Mouse (Mus musculus): ENCODE data around the gene Rad51b. TPM values are rescaled to one million over a fixed set of nuclear protein-coding genes. Genes with fewer than 3 reads are reported as not detected.

Gene Rad51b
- polyA plus RNA-seq, 1 experiment from 2014 or later, result 1.4 TPM

GRCm38 (mm10) chr12:79531809-79532798 lies 235.0 kb downstream of the Rad51b start:
- Histone ChIP-seq H3K27ac (replicated peaks) (no peak overlapping the region), H3K4me1 (replicated peaks) (peaks cover 23% of the 10 kb centered on the region), H3K27me3 (no peaks in the 10 kb centered on the region), H3K36me3 (no peaks in the 10 kb centered on the region), H3K9ac (no peak overlapping the region), H3K4me2 (no peak overlapping the region), H3K9me3 (no peaks in the 10 kb centered on the region), H3K4me3 (no peak overlapping the region)
- ATAC-seq (ENCODE audit: low read depth), result no peak
- 77% methylated on average over 5 of the region's 5 CpGs for WGBS

DNA sequence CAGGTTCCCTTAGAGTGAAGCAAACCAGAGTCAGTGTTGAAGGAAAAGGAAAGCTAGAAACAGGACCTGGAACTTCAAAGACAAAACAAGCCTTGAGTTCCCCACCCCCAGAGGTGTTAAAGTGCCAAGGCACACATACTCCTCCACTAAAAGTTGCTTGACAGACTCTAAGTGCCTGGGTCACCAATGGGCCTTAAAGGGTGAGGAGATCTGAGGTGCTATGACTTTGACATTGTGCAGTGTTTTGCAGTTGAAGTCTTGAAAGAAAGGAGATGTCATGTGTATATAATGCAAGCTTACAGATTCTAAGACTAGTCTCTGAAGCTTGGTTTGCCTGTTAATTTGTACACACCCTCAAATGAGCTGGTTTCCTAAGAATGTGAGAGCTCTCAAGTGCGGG lies 237.7 kb downstream of the Rad51b start:
- H3K4me2 ChIP-seq, result no peak overlapping the region
- 0 out of 2 replicates have a peak, but pooled peaks cover 8% of the 10 kb centered on the region for H3K27me3 ChIP-seq
- no peak overlapping the region for H3K27ac ChIP-seq (replicated peaks)
- no peak overlapping the region for H3K9ac ChIP-seq
- ATAC-seq (ENCODE audit: low read depth), result no peak
- 97% methylated on average over 1 of the region's 1 CpGs for WGBS
- H3K36me3 ChIP-seq, result no peaks in the 10 kb centered on the region
- H3K9me3 ChIP-seq, result no peaks in the 10 kb centered on the region
- no peak overlapping the region for H3K4me3 ChIP-seq
- H3K4me1 ChIP-seq (replicated peaks), result peaks cover 23% of the 10 kb centered on the region

- Histone ChIP-seq H3K9ac (no peak overlapping the region), H3K4me3 (no peak overlapping the region), H3K4me2 (no peak overlapping the region), H3K4me1 (replicated peaks) (peaks cover 23% of the 10 kb centered on the region), H3K36me3 (no peaks in the 10 kb centered on the region), H3K27ac (replicated peaks) (no peak overlapping the region), H3K9me3 (no peaks in the 10 kb centered on the region), H3K27me3 (0 out of 2 replicates have a peak, but pooled peaks cover 8% of the 10 kb centered on the region)
- ATAC-seq (ENCODE audit: low read depth), result no peak
- whole genome bisulfite sequencing, result 28% methylated on average over 9 of the region's 9 CpGs
Observed at GRCm38 (mm10) chr12:79535532-79536437, 238.7 kb downstream of the Rad51b start.

- WGBS, result 59% methylated on average over 5 of the region's 5 CpGs
- no peak overlapping the region for H3K4me2 ChIP-seq
- no peaks in the 10 kb centered on the region for H3K36me3 ChIP-seq
- no peak overlapping the region for H3K9ac ChIP-seq
- no peak overlapping the region for H3K27ac ChIP-seq (replicated peaks)
- H3K4me3 ChIP-seq, result no peak overlapping the region
- ATAC-seq (ENCODE audit: low read depth), result no peak
- H3K4me1 ChIP-seq (replicated peaks), result peaks cover 5% of the 10 kb centered on the region
- H3K27me3 ChIP-seq, result 0 out of 2 replicates have a peak, but pooled peaks cover 8% of the 10 kb centered on the region
- no peaks in the 10 kb centered on the region for H3K9me3 ChIP-seq
Observed at GRCm38 (mm10) chr12:79540176-79540575, 243.1 kb downstream of the Rad51b start.

GRCm38 (mm10) chr12:79541581-79541980 lies 244.5 kb downstream of the Rad51b start:
- 90% methylated on average over 6 of the region's 6 CpGs for WGBS
- H3K4me1 ChIP-seq (replicated peaks), result no peaks in the 10 kb centered on the region
- H3K4me2 ChIP-seq, result no peak overlapping the region

DNA sequence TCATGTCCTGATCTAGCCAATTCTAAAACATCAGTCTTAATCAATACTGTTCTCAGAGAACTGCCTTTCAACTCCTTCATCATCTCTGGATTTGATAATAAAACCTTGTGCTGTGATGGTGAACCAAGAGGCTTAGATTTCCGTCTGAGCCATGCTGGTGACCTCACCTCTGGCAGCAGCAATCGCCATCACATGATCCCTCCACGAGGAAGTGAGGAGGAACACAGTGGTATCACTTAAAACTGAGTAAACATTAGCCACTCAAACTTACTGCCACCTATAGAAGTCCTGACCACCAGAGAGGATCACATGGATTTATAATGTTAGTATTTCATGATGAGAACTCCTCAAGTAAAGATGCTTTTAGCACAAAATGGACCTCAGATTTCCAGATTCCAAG lies 248.0 kb downstream of the Rad51b start:
- H3K27me3 ChIP-seq, result no peaks in the 10 kb centered on the region
- no peak overlapping the region for H3K27ac ChIP-seq (replicated peaks)
- 84% methylated on average over 3 of the region's 3 CpGs for WGBS
- H3K4me2 ChIP-seq, result no peak overlapping the region
- no peaks in the 10 kb centered on the region for H3K9me3 ChIP-seq
- no peaks in the 10 kb centered on the region for H3K36me3 ChIP-seq
- H3K9ac ChIP-seq, result no peak overlapping the region
- H3K4me1 ChIP-seq (replicated peaks), result no peaks in the 10 kb centered on the region
- H3K4me3 ChIP-seq, result no peak overlapping the region
- ATAC-seq (ENCODE audit: low read depth), result no peak

More at GRCm38 (mm10) chr12:79541581-79541980, 244.5 kb downstream of the Rad51b start:
- no peaks in the 10 kb centered on the region for H3K36me3 ChIP-seq
- H3K9me3 ChIP-seq, result no peaks in the 10 kb centered on the region
- H3K27me3 ChIP-seq, result 0 out of 2 replicates have a peak, but pooled peaks cover 8% of the 10 kb centered on the region
- ATAC-seq (ENCODE audit: low read depth), result no peak
- no peak overlapping the region for H3K4me3 ChIP-seq
- no peak overlapping the region for H3K9ac ChIP-seq
- no peak overlapping the region for H3K27ac ChIP-seq (replicated peaks)

DNA sequence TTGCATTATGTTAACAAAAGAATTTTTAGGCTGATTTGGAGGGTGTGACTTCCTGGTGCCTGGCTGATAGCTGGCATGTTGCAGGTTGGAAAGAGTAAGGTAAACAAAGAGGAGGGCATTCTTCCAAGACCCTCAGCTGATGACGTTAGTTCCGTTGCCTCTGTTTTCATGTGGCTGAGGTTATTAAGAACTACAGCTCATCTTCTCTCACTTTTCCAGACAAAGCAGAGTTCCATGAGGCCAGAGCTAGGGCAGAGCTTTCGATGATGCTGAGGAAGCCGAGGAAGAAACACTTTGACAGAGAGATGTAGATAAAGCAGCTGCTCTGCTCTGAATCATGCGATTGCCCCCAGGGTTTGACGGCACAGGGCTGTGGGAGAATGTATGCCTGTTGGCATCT lies 250.5 kb downstream of the Rad51b start:
- WGBS, result 71% methylated on average over 6 of the region's 6 CpGs
- ATAC-seq (ENCODE audit: low read depth), result no peak

DNA sequence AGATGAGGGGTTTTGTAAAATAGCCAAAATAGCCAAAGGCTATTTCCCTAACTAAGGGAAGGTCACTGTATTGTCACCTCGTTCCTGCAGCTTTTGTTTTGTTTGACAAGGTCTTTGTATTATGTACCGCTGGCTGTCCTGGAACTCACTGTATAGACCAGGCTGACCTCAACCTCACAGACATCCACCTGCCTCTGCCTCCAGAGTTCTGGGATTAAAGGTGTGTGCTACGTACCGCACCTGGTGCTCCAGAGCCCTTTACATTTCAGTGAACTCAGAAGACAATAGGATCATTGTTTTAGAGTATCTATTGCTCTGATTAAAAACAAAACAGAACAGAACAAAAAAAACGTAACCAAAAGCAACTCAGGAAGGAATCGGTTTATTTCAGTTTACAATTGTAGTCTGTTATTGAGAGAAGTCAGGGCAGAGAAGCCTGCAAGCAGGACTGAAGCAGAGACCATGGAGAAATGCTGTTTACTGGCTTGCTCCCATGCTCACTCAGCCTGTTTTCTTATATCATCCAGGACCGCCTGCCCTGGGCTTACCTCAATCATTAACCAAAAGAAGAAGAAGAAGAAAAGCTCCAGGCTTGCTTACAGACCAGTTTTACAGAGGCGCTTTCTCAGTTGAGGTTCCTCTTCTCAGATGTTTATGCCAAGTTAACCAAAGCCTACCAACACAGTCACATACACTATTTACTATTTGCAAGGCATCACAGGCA lies 251.7 kb downstream of the Rad51b start:
- Histone ChIP-seq H3K27ac (replicated peaks) (no peak overlapping the region), H3K4me2 (no peak overlapping the region), H3K9ac (no peak overlapping the region), H3K4me3 (no peak overlapping the region), H3K4me1 (replicated peaks) (no peaks in the 10 kb centered on the region), H3K9me3 (no peaks in the 10 kb centered on the region), H3K27me3 (no peaks in the 10 kb centered on the region), H3K36me3 (no peaks in the 10 kb centered on the region)
- WGBS, result 70% methylated on average over 8 of the region's 8 CpGs
- no peak for ATAC-seq (ENCODE audit: low read depth)

More for the DNA sequence above, 250.5 kb downstream of the Rad51b start:
- no peaks in the 10 kb centered on the region for H3K27me3 ChIP-seq
- no peaks in the 10 kb centered on the region for H3K9me3 ChIP-seq
- H3K9ac ChIP-seq, result no peak overlapping the region
- no peak overlapping the region for H3K27ac ChIP-seq (replicated peaks)
- H3K4me3 ChIP-seq, result no peak overlapping the region
- H3K4me1 ChIP-seq (replicated peaks), result no peaks in the 10 kb centered on the region
- H3K36me3 ChIP-seq, result no peaks in the 10 kb centered on the region
- H3K4me2 ChIP-seq, result no peak overlapping the region

DNA sequence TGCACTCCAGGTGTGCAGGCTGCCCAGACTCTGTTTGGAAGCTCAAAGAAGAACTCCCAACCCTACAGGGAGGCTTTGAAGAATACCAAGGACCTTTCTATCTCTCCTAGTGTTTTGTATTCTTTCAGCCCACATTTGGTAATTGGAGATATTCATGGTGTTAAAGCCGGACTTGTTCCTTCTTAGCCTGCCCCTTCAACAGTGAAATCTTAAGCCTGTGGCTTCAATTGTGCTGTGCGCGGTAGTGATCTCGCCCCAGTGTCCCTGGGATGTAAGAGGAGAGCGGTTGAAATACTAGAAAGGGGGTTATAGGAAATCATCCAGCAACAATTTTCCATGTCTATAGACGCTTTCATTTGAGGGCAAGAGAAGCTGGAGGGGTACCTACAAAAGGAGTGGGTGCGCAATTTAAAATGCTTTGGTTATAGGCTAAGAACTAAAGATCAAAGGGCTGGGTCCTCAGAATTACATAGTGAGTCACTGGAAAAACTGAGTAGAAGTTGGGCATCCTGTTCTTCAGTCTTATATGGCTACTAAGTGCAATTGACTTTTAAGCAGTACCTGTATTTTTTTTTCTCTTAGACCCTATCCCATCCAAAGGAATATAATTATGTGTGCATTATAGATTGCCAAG lies 253.1 kb downstream of the Rad51b start:
- Histone ChIP-seq H3K36me3 (no peaks in the 10 kb centered on the region), H3K9me3 (no peaks in the 10 kb centered on the region), H3K9ac (no peak overlapping the region), H3K27ac (replicated peaks) (no peak overlapping the region), H3K27me3 (no peaks in the 10 kb centered on the region), H3K4me1 (replicated peaks) (no peaks in the 10 kb centered on the region), H3K4me2 (no peak overlapping the region), H3K4me3 (no peak overlapping the region)
- 92% methylated on average over 7 of the region's 7 CpGs for WGBS
- no peak for ATAC-seq (ENCODE audit: low read depth)

DNA sequence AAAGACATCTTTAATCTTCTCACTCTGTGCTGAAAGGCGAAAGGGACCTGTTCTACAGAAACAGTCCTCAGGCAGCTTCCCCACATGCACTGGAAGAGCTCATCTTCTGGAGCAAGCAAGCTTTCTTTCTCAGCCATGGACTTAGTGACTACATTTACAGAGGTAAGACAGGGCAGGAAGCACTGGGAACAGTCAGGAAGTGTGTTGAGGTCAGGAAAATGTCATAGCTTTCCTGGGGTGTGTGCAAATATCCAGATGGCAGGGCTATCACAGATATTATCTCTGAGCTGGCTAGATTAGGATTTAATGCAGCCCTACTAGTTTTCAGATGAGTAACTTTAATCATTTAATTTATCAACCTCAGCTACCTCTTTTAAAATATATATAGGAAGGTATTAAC lies 254.2 kb downstream of the Rad51b start:
- no peaks in the 10 kb centered on the region for H3K36me3 ChIP-seq
- no peaks in the 10 kb centered on the region for H3K9me3 ChIP-seq
- no peaks in the 10 kb centered on the region for H3K27me3 ChIP-seq
- no peak overlapping the region for H3K4me2 ChIP-seq
- WGBS, result 83% methylated on average over 1 of the region's 1 CpGs
- H3K27ac ChIP-seq (replicated peaks), result no peak overlapping the region
- no peak for ATAC-seq (ENCODE audit: low read depth)
- H3K4me3 ChIP-seq, result no peak overlapping the region
- H3K4me1 ChIP-seq (replicated peaks), result no peaks in the 10 kb centered on the region
- no peak overlapping the region for H3K9ac ChIP-seq

DNA sequence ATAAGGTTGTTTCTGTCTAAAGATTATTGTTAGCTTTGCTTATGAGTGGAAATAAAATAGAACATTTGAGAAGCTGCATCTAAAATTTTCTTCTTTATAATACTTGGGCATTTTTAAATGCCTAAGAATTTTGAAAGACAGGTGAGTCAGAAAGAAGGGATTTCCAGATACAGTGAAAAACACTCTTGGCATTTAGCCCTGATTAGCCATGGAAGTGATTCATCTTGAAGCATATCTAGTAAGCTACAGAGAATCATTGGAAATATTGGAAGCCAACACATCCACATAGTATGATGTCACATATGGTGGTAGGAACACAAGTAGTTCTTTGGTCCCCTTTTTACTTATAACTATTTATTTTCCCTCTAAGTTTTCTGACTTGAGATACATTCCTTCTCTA lies 256.0 kb downstream of the Rad51b start:
- no peaks in the 10 kb centered on the region for H3K27me3 ChIP-seq
- H3K4me2 ChIP-seq, result no peak overlapping the region
- no peak overlapping the region for H3K9ac ChIP-seq
- no peak overlapping the region for H3K27ac ChIP-seq (replicated peaks)
- H3K9me3 ChIP-seq, result no peaks in the 10 kb centered on the region
- no peak for ATAC-seq (ENCODE audit: low read depth)
- H3K36me3 ChIP-seq, result no peaks in the 10 kb centered on the region
- H3K4me3 ChIP-seq, result no peak overlapping the region
- no peaks in the 10 kb centered on the region for H3K4me1 ChIP-seq (replicated peaks)
